Mouse (Mus musculus) heart, postnatal 25 days (tissue): ENCODE measurements around the gene Tmco1. TPM values are rescaled to one million over a fixed set of nuclear protein-coding genes. Genes with fewer than 3 reads are reported as not detected.

Experiments used
- DNase-seq: peaks from one replicate; pipeline ENCODE4 v3.0.0; 2022; ENCODE audit warnings: low spot score
- intact Hi-C: fragments of 180-260 bp; cut with DNase I; formaldehyde crosslinking; loops from one replicate; pipeline ENCODE4 v1.15.1; 2025
- microRNA-seq: library from miRNA; unstranded; fragments of <30 nt; microRNA quantifications from one replicate; pipeline ENCODE4 v1.2.0, GENCODE M21; 2022
- total RNA-seq, 2 experiments: library from RNA; stranded (reverse); gene quantifications; 2 replicates each; pipeline ENCODE4 v1.2.3; 2021

Gene Tmco1
- total RNA-seq, 2 experiments from 2014 or later = 87.3 to 94.7 TPM

GRCm38 (mm10) chr1:167363322-167363721 is 55.1 kb downstream of the Tmco1 start:
- intact Hi-C loops = no loop called here
- no peak for DNase-seq

GRCm38 (mm10) chr1:167365808-167366207 is 57.6 kb downstream of the Tmco1 start:
- peak; percentile 26 for DNase-seq
- intact Hi-C loops = no loop called here

GRCm38 (mm10) chr1:167366621-167367020 is 58.4 kb downstream of the Tmco1 start:
- intact Hi-C loops = no loop called here
- DNase-seq = no peak

- DNase-seq = no peak
- intact Hi-C loops = no loop called here
Measured at GRCm38 (mm10) chr1:167368018-167368417, 59.8 kb downstream of the Tmco1 start.

- DNase-seq = no peak
- intact Hi-C loops = no loop called here
Measured at GRCm38 (mm10) chr1:167368513-167368912, 60.3 kb downstream of the Tmco1 start.

- intact Hi-C loops = loop anchor here (1.0 kb wide), 1 partner anchor 24 kb away; no protein-coding TSS in a partner anchor
- DNase-seq = peak; percentile 50
Measured at GRCm38 (mm10) chr1:167369905-167370304, 61.7 kb downstream of the Tmco1 start.

- no peak for DNase-seq
- intact Hi-C loops = no loop called here
Measured at GRCm38 (mm10) chr1:167372739-167373138, 64.6 kb downstream of the Tmco1 start.

GRCm38 (mm10) chr1:167374003-167374784 is 66.0 kb downstream of the Tmco1 start:
- intact Hi-C loops = no loop called here
- DNase-seq = no peak

GRCm38 (mm10) chr1:167374942-167375341 is 66.8 kb downstream of the Tmco1 start:
- intact Hi-C loops = no loop called here

GRCm38 (mm10) chr1:167378019-167378418 is 69.8 kb downstream of the Tmco1 start:
- intact Hi-C loops = no loop called here
- no peak for DNase-seq

More at GRCm38 (mm10) chr1:167374942-167375341, 66.8 kb downstream of the Tmco1 start:
- no peak for DNase-seq

- DNase-seq = no peak
Measured at GRCm38 (mm10) chr1:167379751-167380150, 71.6 kb downstream of the Tmco1 start.

GRCm38 (mm10) chr1:167380223-167380622 is 72.0 kb downstream of the Tmco1 start:
- DNase-seq = no peak
- intact Hi-C loops = no loop called here

More at GRCm38 (mm10) chr1:167379751-167380150, 71.6 kb downstream of the Tmco1 start:
- intact Hi-C loops = no loop called here

- DNase-seq = no peak
- intact Hi-C loops = no loop called here
Measured at GRCm38 (mm10) chr1:167381050-167382015, 73.2 kb downstream of the Tmco1 start.

GRCm38 (mm10) chr1:167382316-167382715 is 74.1 kb downstream of the Tmco1 start:
- intact Hi-C loops = no loop called here
- DNase-seq = no peak

- DNase-seq = no peak
- intact Hi-C loops = no loop called here
Measured at GRCm38 (mm10) chr1:167382763-167383162, 74.6 kb downstream of the Tmco1 start.

- DNase-seq = no peak
- intact Hi-C loops = no loop called here
Measured at GRCm38 (mm10) chr1:167383178-167383577, 75.0 kb downstream of the Tmco1 start.

Small RNAs within 50 kb of the gene (microRNA-seq; reads per million reads assigned to microRNA genes)
- gene Gm25911 (not detected), gene Mir6347 (not detected)

Other genes starting within 250 kb of the Tmco1 start
- gene Uck2, start 23.1 kb upstream of the Tmco1 start, total RNA-seq = 10 to 100 TPM; 54.7 to 59.7 TPM
- 10 to 100 TPM; 21.4 to 23.6 TPM for gene Aldh9a1, start 41.6 kb downstream of the Tmco1 start, total RNA-seq
- 100 to 1,000 TPM; 284 to 285 TPM for gene Mgst3, start 85.5 kb downstream of the Tmco1 start, total RNA-seq
- 1 to 10 TPM in 1 of 2 experiments, under 1 TPM in 1; 0.75 to 2.1 TPM for gene Lrrc52, start 158.4 kb downstream of the Tmco1 start, total RNA-seq